Mouse (Mus musculus): ENCODE data around the gene Hist1h1d. TPM values are rescaled to one million over a fixed set of nuclear protein-coding genes. Genes with fewer than 3 reads are reported as not detected.
A peak's percentile ranks its signal among the peaks of the same experiment; 100 is the strongest.
"Not testable (repeated sequence)": the region's sequence is repeated elsewhere in the genome, so short reads cannot be mapped to it uniquely, and the experiment has no call there.

The Hist1h1d gene
- polyA plus RNA-seq, 1 experiment from 2014 or later, result 0.79 TPM

DNA sequence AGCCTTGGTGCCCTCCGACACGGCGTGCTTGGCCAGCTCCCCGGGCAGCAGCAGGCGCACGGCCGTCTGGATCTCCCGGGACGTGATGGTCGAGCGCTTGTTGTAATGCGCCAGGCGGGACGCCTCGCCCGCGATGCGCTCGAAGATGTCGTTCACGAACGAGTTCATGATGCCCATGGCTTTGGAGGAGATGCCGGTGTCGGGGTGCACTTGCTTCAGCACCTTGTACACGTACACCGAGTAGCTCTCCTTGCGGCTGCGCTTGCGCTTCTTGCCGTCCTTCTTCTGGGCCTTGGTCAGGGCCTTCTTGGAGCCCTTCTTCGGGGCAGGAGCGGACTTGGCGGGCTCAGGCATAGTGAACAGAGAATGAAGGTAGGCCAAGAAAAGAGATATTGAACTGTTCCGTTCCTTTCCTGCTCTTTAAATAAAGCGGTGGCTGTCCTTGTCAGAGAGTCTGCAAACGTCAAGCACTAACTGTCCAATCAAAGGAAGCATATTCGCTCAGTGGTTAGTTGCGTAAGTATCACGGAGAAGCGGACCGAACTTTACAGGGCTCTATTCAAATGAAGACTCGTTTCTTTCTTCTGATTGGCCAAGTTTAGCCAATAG is 10.0 kb upstream of the Hist1h1d start, which contains the start of gene Hist1h2bh:
Hist1h2bh (minus strand) TSS at position 394 of the 609 bp plus-strand sequence.
- H3K4me3 ChIP-seq (ENCODE audit: low read length), result peak within 1 kb of the TSS; percentile 54
- peak within 1 kb of the TSS; percentile 97 for H3K27ac ChIP-seq (ENCODE audit: low read length)
- not testable (repeated sequence) for H3K36me3 ChIP-seq (ENCODE audit: control insufficient read depth, insufficient read depth, low read length); H3K4me1 ChIP-seq (replicated peaks; ENCODE audit: control insufficient read depth, insufficient read depth, low read length); H3K27me3 ChIP-seq (ENCODE audit: control insufficient read depth, insufficient read depth, low read depth, low read length); H3K9me3 ChIP-seq (ENCODE audit: control insufficient read depth, low read length)
- under 1% methylated on average over 22 of the region's 42 CpGs for WGBS
- H3K4me2 ChIP-seq (ENCODE audit: low read depth, low read length), result peak within 1 kb of the TSS; percentile 77
- peak; percentile 95 for ATAC-seq (ENCODE audit: low read depth)
- peak within 1 kb of the TSS; percentile 70 for H3K9ac ChIP-seq (ENCODE audit: low read length)

DNA sequence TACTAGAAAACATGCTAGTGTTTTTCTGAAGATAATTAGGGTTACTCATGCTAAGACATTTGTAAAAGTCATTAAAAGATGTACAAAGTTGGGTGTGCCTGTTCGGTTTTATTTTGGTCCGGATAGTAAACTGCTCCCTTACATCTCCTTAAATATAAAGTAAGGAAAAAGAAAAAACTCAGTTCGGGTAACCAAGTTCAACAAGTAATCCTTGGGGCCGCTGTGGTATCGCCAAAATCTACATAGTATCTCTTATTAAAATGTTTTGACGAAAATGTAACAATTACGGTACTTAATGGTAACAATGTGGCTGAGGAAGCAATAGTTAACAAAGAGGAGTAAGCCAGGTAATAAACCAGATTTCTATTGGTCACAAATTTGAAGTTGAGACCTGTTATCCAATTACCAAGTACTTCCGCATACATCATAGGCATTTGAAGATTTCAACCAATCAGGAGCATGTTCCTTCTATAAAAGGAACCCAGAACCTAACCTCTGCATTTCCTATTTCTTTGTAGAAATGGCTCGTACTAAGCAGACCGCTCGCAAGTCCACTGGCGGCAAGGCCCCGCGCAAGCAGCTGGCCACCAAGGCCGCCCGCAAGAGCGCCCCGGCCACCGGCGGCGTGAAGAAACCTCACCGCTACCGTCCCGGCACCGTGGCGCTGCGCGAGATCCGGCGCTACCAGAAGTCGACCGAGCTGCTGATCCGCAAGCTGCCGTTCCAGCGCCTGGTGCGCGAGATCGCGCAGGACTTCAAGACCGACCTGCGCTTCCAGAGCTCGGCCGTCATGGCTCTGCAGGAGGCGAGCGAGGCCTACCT is 8.9 kb upstream of the Hist1h1d start, which contains the start of gene Hist1h3f:
Hist1h3f (plus strand) TSS at position 88 of the 822 bp plus-strand sequence.
- no peaks in the 10 kb centered on the region for H3K9me3 ChIP-seq (ENCODE audit: control insufficient read depth, low read length)
- peak; percentile 93 for ATAC-seq (ENCODE audit: low read depth)
- under 1% methylated on average over 22 of the region's 45 CpGs for WGBS

DNA sequence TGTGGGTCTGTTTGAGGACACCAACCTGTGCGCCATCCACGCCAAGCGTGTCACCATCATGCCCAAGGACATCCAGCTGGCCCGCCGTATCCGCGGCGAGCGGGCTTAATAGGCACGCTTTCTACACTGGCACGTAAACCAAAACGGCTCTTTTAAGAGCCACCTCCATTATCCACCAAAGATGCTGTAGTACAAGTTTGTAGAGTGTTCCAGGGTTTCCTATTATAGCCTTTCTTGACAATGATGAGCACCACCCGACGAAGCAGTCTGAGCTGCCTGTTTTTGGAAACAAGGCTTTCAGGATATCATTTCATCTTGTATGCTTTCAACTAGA is 8.3 kb upstream of the Hist1h1d start:
- ATAC-seq (ENCODE audit: low read depth); H3K4me1 ChIP-seq (replicated peaks; ENCODE audit: control insufficient read depth, insufficient read depth, low read length); H3K36me3 ChIP-seq (ENCODE audit: control insufficient read depth, insufficient read depth, low read length); H3K9me3 ChIP-seq (ENCODE audit: control insufficient read depth, low read length); H3K27me3 ChIP-seq (ENCODE audit: control insufficient read depth, insufficient read depth, low read depth, low read length): not testable (repeated sequence)
- peak overlapping the region; percentile 43 for H3K4me2 ChIP-seq (ENCODE audit: low read depth, low read length)
- 0% methylated on average over 12 of the region's 14 CpGs for WGBS
- peak overlapping the region; percentile 63 for H3K9ac ChIP-seq (ENCODE audit: low read length)
- peak overlapping the region; percentile 90; the same call in 1 of the 2 replicates for H3K27ac ChIP-seq (ENCODE audit: low read length)
- H3K4me3 ChIP-seq (ENCODE audit: low read length), result peak overlapping the region; percentile 52

More for the DNA sequence above, 8.9 kb upstream of the Hist1h1d start, which contains the start of gene Hist1h3f:
- peak within 1 kb of the TSS; percentile 77 for H3K4me2 ChIP-seq (ENCODE audit: low read depth, low read length)
- peak within 1 kb of the TSS; percentile 54 for H3K4me3 ChIP-seq (ENCODE audit: low read length)
- H3K4me1 ChIP-seq (replicated peaks; ENCODE audit: control insufficient read depth, insufficient read depth, low read length), result no peaks in the 10 kb centered on the region
- peak within 1 kb of the TSS; percentile 70 for H3K9ac ChIP-seq (ENCODE audit: low read length)
- no peaks in the 10 kb centered on the region for H3K36me3 ChIP-seq (ENCODE audit: control insufficient read depth, insufficient read depth, low read length)
- peak within 1 kb of the TSS; percentile 97 for H3K27ac ChIP-seq (ENCODE audit: low read length)
- no peaks in the 10 kb centered on the region for H3K27me3 ChIP-seq (ENCODE audit: control insufficient read depth, insufficient read depth, low read depth, low read length)

DNA sequence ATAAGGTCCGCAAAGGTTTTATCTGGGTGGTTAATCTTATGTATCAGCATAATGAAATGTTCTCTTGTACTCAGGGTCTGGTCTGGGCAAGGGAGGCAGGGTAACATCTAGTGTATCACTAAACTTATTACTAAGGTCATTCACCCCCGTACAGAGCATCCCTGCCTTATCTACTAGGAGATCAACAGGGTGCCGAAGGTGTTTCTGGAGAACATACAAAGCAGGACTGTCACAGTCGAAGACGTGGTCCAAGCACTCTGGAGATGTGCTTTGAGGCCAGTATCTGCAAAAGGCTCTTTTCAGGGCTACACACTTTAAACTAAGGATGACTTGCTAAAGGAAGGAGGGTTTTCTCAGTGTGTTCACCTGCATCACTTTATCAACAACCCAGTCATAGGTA is 6.4 kb upstream of the Hist1h1d start:
- Histone ChIP-seq H3K27me3 (ENCODE audit: control insufficient read depth, insufficient read depth, low read depth, low read length) (no peaks in the 10 kb centered on the region), H3K4me1 (replicated peaks; ENCODE audit: control insufficient read depth, insufficient read depth, low read length) (peaks cover 5% of the 10 kb centered on the region; the same call in 1 of the 2 replicates), H3K36me3 (ENCODE audit: control insufficient read depth, insufficient read depth, low read length) (no peaks in the 10 kb centered on the region), H3K27ac (ENCODE audit: low read length) (no peak overlapping the region), H3K4me2 (ENCODE audit: low read depth, low read length) (no peak overlapping the region), H3K9ac (ENCODE audit: low read length) (no peak overlapping the region), H3K4me3 (ENCODE audit: low read length) (no peak overlapping the region), H3K9me3 (ENCODE audit: control insufficient read depth, low read length) (no peaks in the 10 kb centered on the region)
- WGBS, result 52% methylated on average over 5 of the region's 5 CpGs
- no peak for ATAC-seq (ENCODE audit: low read depth)

DNA sequence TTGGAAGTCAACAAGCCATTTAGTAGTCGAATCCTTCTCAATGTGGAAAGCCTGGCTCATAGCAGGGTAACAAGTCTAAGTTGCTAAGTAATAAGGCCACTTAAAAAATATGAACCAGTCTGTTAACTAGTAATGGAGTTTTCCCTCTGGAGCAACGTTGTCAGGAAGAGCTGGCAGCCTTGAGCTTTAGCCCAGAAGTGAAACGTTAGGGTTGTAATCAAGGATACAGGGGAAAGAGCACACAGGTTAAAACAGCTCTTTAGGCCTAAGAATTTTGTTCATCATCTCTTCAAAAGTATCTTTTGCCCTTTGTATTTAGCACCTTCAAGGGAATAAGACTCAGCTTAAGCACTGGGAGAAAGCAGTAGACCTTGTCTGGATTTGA is 2.3 kb upstream of the Hist1h1d start:
- Histone ChIP-seq H3K36me3 (ENCODE audit: control insufficient read depth, insufficient read depth, low read length) (no peaks in the 10 kb centered on the region), H3K27me3 (ENCODE audit: control insufficient read depth, insufficient read depth, low read depth, low read length) (no peaks in the 10 kb centered on the region), H3K9me3 (ENCODE audit: control insufficient read depth, low read length) (no peaks in the 10 kb centered on the region), H3K4me1 (replicated peaks; ENCODE audit: control insufficient read depth, insufficient read depth, low read length) (peaks cover 12% of the 10 kb centered on the region), H3K9ac (ENCODE audit: low read length) (peak overlapping the region; percentile 71), H3K4me2 (ENCODE audit: low read depth, low read length) (peak overlapping the region; percentile 64), H3K27ac (ENCODE audit: low read length) (peak overlapping the region; percentile 88), H3K4me3 (ENCODE audit: low read length) (peak overlapping the region; percentile 53)
- ATAC-seq (ENCODE audit: low read depth), result no peak
- WGBS, result 6% methylated on average over 3 of the region's 3 CpGs

DNA sequence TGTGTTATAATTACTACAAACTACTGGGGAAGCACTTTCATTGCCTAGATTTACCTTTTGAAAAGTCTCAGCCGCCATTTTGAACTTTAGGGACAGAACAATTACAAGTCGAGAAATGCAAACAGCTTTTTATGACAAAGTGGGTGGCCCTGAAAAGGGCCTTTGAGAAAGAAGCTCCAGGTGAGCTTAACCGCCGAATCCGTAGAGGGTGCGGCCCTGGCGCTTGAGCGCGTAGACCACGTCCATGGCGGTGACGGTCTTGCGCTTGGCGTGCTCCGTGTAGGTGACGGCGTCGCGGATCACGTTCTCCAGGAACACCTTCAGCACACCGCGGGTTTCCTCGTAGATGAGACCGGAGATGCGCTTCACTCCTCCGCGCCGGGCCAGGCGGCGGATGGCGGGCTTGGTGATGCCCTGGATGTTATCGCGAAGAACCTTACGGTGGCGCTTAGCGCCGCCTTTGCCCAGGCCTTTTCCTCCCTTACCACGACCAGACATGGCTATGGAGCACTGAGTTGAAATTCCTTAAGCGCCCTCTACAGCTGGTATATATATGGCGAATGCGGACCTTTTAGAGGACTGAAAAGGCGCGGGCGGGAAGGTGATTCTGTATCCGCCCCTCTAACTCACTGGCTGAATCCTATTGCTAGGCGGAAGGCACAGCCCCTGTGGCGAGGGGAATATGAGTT is 1.8 kb upstream of the Hist1h1d start, which contains the start of gene Hist1h4f:
Hist1h4f (minus strand) TSS at position 503 of the 689 bp plus-strand sequence.
- not testable (repeated sequence) for H3K9me3 ChIP-seq (ENCODE audit: control insufficient read depth, low read length); H3K27me3 ChIP-seq (ENCODE audit: control insufficient read depth, insufficient read depth, low read depth, low read length); H3K36me3 ChIP-seq (ENCODE audit: control insufficient read depth, insufficient read depth, low read length)
- H3K4me2 ChIP-seq (ENCODE audit: low read depth, low read length), result peak within 1 kb of the TSS; percentile 64
- H3K4me1 ChIP-seq (replicated peaks; ENCODE audit: control insufficient read depth, insufficient read depth, low read length), result peaks cover 12% of the 10 kb centered on the region
- peak within 1 kb of the TSS; percentile 53 for H3K4me3 ChIP-seq (ENCODE audit: low read length)
- peak within 1 kb of the TSS; percentile 71 for H3K9ac ChIP-seq (ENCODE audit: low read length)
- peak within 1 kb of the TSS; percentile 88 for H3K27ac ChIP-seq (ENCODE audit: low read length)
- ATAC-seq (ENCODE audit: low read depth), result peak; percentile 79
- WGBS, result under 1% methylated on average over 46 of the region's 47 CpGs

DNA sequence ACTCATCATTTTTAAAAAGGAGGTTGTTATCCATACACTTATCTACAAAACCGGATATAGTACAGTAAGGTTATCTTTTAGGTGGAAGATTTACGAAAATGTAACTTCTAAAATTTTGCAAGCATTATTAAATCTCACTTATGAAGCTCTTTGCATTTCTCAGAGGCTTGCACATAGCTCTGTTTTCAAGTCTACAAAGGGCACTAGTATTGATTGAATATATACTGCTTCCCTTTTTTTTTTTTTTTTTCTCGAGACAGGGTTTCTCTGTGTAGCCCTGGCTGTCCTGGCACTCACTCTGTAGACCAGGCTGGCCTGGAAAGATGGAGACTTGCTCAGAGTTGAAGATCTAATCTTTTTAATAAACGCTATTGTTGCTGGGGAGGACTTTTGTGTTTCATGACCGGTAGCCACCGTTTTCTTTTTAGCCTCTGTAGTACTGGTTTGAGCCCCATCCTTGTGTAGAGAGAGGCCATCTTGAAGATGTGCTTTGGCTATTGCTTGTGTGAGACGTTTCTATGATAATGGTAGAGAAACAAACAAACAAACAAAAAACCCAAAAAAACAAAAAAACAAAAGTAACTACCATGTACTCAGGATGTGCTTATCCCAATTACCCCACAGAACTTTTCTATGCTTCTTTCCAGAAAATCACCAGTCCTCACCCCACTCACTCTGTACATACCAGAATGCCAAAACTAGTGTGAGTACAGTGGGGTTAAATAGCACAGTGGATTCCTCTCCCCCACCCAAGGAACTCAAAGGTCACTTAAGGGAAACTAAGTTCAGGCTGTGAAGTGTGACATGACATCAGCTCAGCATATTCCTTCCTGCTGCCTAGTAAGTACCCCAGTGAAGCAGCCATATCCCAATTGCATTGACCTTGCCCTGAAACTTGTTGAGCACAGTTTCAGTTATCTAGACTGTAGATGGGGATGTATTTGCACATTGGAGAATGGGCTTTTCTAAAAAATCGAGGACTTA is 839 bp upstream of the Hist1h1d start:
- Histone ChIP-seq H3K27me3 (ENCODE audit: control insufficient read depth, insufficient read depth, low read depth, low read length) (no peaks in the 10 kb centered on the region), H3K36me3 (ENCODE audit: control insufficient read depth, insufficient read depth, low read length) (no peaks in the 10 kb centered on the region), H3K9me3 (ENCODE audit: control insufficient read depth, low read length) (no peaks in the 10 kb centered on the region), H3K27ac (ENCODE audit: low read length) (peak overlapping the region; percentile 88), H3K4me2 (ENCODE audit: low read depth, low read length) (peak overlapping the region; percentile 64), H3K4me1 (replicated peaks; ENCODE audit: control insufficient read depth, insufficient read depth, low read length) (peaks cover 15% of the 10 kb centered on the region), H3K4me3 (ENCODE audit: low read length) (peak overlapping the region; percentile 53), H3K9ac (ENCODE audit: low read length) (peak overlapping the region; percentile 51; the same call in 1 of the 2 replicates)
- no peak for ATAC-seq (ENCODE audit: low read depth)
- WGBS, result 43% methylated on average over 8 of the region's 8 CpGs

DNA sequence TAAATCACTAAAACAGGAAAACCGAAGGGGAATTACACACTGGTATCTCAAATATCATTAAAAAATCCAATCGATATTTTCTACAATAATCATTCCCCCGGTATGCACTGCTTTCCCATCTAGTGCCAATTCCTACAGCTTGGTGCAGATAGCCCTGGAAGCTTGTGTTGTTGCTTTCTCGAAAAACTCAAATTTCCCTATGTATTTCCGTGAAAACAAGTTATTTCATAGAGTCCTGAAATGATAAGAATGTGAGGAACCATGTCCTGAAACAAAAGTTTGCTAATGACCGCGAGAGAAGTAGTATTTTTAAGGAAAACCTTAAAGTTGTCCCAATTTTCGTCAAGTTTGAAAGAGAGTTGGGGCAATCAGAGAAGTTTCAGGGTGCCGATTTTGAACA is 1.3 kb downstream of the Hist1h1d start:
- Histone ChIP-seq H3K4me3 (ENCODE audit: low read length) (peak overlapping the region; percentile 69), H3K4me2 (ENCODE audit: low read depth, low read length) (peak overlapping the region; percentile 82), H3K9ac (ENCODE audit: low read length) (peak overlapping the region; percentile 87), H3K27ac (ENCODE audit: low read length) (peak overlapping the region; percentile 98), H3K36me3 (ENCODE audit: control insufficient read depth, insufficient read depth, low read length) (no peaks in the 10 kb centered on the region), H3K4me1 (replicated peaks; ENCODE audit: control insufficient read depth, insufficient read depth, low read length) (peaks cover 15% of the 10 kb centered on the region), H3K27me3 (ENCODE audit: control insufficient read depth, insufficient read depth, low read depth, low read length) (no peaks in the 10 kb centered on the region), H3K9me3 (ENCODE audit: control insufficient read depth, low read length) (no peaks in the 10 kb centered on the region)
- ATAC-seq (ENCODE audit: low read depth), result no peak
- 15% methylated on average over 9 of the region's 9 CpGs for WGBS
